ENCODE assay signal across 8 mouse cellular contexts in the genomic region with DNA sequence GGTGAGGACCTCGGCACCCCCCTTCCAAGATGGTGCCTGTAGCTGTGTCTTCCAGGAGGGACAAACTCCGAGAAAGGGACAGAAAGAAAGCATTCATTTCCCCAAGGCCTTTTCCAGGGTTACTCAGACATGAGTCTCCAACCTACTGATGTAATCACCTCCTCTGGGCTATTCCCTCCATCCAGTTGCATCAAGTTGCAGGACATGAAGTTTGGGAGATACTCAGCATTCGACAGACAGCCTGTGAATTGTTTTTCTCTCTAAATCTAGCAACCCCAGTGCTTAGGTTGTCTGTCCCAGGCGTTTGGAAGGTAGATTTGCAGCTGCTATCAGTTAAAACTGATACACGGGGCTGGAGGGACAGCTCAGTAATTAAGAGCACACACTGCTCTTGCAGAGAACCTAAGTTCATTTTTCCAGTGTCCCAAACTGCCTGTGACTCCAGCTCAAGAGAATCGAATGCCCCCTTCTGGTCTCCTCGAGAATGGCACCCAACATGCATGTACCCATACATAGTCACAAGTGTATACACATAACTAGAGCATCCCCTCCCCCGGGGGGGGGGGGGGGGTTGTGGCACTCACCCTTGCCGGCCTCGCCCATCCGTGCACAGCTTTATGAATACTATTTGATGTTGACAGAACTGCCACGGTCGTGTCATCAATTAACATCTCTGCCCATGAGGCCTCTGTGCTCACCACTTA.
DNase-seq lines count a peak whose midpoint lies in the region; ATAC-seq and TF ChIP-seq lines count a peak whose summit lies in the region.

No protein-coding gene starts in this region.

- no peak overlapping the region for H3K9ac ChIP-seq in kidney, embryonic 16.5 days (replicated peaks; ENCODE audit: low read length)

- H3K4me1 ChIP-seq in bone marrow, adult 2 months (ENCODE audit: control insufficient read depth, insufficient read depth, low read length) = no peaks in the 10 kb centered on the region
- H3K4me1 ChIP-seq in kidney, embryonic 16.5 days (ENCODE audit: insufficient read depth, low read length) = peaks cover 28% of the 10 kb centered on the region

- no peak overlapping the region for H3K4me3 ChIP-seq in gastrocnemius, adult 2 months
- no peak overlapping the region for H3K4me3 ChIP-seq in bone marrow, adult 2 months (replicated peaks; ENCODE audit: control insufficient read depth, low read depth, low read length)
- H3K4me3 ChIP-seq in kidney, embryonic 16.5 days (ENCODE audit: low read length) = no peak overlapping the region

- no peaks in the 10 kb centered on the region for H3K9me3 ChIP-seq in kidney, embryonic 16.5 days (ENCODE audit: low read length)

- no peak for TF ChIP-seq POLR2A in bone marrow, adult 2 months (IDR thresholded peaks at IDR 0.05; ENCODE audit: borderline replicate concordance, control insufficient read depth, low read depth, low read length)

- no peak for ATAC-seq in kidney, embryonic 16.5 days (ENCODE audit: low FRiP score, low TSS enrichment)

- TF ChIP-seq CTCF in gastrocnemius, adult 2 months (IDR thresholded peaks at IDR 0.05) = peak; percentile 47
- 0 out of 2 replicates have a peak, but pooled peaks have one; percentile 15 for TF ChIP-seq CTCF in bone marrow, adult 2 months (IDR thresholded peaks at IDR 0.05; ENCODE audit: control insufficient read depth, insufficient read depth, low read length)

- no peaks in the 10 kb centered on the region for H3K27me3 ChIP-seq in kidney, embryonic 16.5 days (ENCODE audit: insufficient read depth, low read length)

- H3K27ac ChIP-seq in gastrocnemius, adult 2 months = no peak overlapping the region
- H3K27ac ChIP-seq in bone marrow, adult 2 months (ENCODE audit: control insufficient read depth, insufficient read depth, low read depth, low read length, poor library complexity) = no peak overlapping the region
- H3K27ac ChIP-seq in kidney, embryonic 16.5 days (ENCODE audit: low read length) = 0 out of 2 replicates have a peak overlapping the region, but pooled peaks have one; percentile 26

- DNase-seq in gastrocnemius, adult 2 months = no peak
- DNase-seq in gastrocnemius, postnatal 14 days = no peak
- DNase-seq in 3T3-L1 (ENCODE audit: low read depth, low spot score) = peak; percentile 31
- peak; percentile 17 to 28 for DNase-seq in spleen, postnatal 36 days (ENCODE audit: low spot score in 2 of 2)
- DNase-seq in left cerebral cortex, postnatal 14 days (ENCODE audit: low spot score in 2 of 2) = no peak
- DNase-seq in layer of hippocampus, postnatal 10 days (ENCODE audit: low spot score in 2 of 2) = no peak

- no peaks in the 10 kb centered on the region for H3K36me3 ChIP-seq in kidney, embryonic 16.5 days (ENCODE audit: insufficient read depth, low read length)

- intact Hi-C loops in gastrocnemius, adult 2 months (cut with DNase I) = loop anchor here (2.0 kb wide), 1 partner anchor 31 kb away; no protein-coding TSS in a partner anchor
- intact Hi-C loops in gastrocnemius, postnatal 14 days (cut with DNase I; ENCODE audit: low total_unique reads) = no loop called here
- intact Hi-C loops in left cerebral cortex, postnatal 14 days (cut with DNase I) = loop anchor here (5.0 kb wide), 1 partner anchor 72 kb away; the partner anchor contains the start of gene Spata13

- no peak overlapping the region for H3K4me2 ChIP-seq in kidney, embryonic 16.5 days (replicated peaks; ENCODE audit: low read depth, low read length)

- 78% methylated on average over 13 of the region's 13 CpGs for WGBS in bone marrow, adult 2 months
- WGBS in kidney, embryonic 16.5 days = 78% methylated on average over 13 of the region's 13 CpGs

Comparison
In these comparisons a context has a peak if more than half of its experiments do, and no peak if none do; other contexts are left out.
1. DNase-seq: peak in 3T3-L1 (single experiment) and spleen, postnatal 36 days (2 of 2); none in gastrocnemius, adult 2 months (single experiment), gastrocnemius, postnatal 14 days (single experiment), left cerebral cortex, postnatal 14 days (0 of 2) and layer of hippocampus, postnatal 10 days (0 of 2).